ENCODE assay signal across 9 mouse cellular contexts in the genomic region with DNA sequence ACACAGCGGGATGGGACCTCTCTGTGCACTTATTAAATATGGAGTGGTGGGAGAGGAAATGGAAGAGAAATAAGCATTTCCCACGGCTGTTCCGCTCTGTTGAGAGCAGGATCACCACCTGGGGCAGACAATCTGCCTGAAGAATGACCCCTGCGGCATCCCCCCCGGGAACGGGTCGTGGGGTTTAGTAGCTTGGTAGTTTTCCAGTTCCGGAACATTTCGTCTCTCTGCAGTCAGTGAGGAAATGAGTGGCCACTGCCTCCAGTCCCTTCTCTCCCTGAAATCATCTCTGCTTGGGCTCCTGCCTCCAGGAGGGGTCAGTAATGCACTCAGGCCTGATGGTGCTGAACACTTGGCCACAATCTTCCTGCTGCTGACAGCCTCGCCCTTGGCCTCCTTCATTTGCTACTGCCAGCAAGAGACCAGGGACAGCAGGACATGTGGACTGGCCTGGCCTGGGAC. TPM values are rescaled to one million over a fixed set of nuclear protein-coding genes. Genes with fewer than 3 reads are reported as not detected.
DNase-seq lines count a peak whose midpoint lies in the region; ATAC-seq and TF ChIP-seq lines count a peak whose summit lies in the region.
"Had no signal": no experiment of that assay in that cellular context is flagged by ENCODE, and none has a peak within 500 bp of the region (broad histone marks: within the 10 kb centered on the region; RNA-seq: fewer than 3 reads in every experiment).

No protein-coding gene starts in this region.

- H3K4me1 ChIP-seq in hindbrain, postnatal 0 days (ENCODE audit: insufficient read depth, low read length), result 0 out of 2 replicates have a peak, but pooled peaks cover 1% of the 10 kb centered on the region
- peaks cover 13% of the 10 kb centered on the region for H3K4me1 ChIP-seq in hindbrain, embryonic 12.5 days
- peaks cover 12% of the 10 kb centered on the region for H3K4me1 ChIP-seq in forebrain, embryonic 15.5 days

- H3K27ac ChIP-seq in hindbrain, postnatal 0 days, result no peak overlapping the region
- no peak overlapping the region for H3K27ac ChIP-seq in hindbrain, embryonic 12.5 days
- H3K27ac ChIP-seq in forebrain, embryonic 15.5 days (replicated peaks), result no peak overlapping the region
- H3K27ac ChIP-seq: embryonic facial prominence, embryonic 15.5 days had no signal

- no peak overlapping the region for H3K9ac ChIP-seq in hindbrain, postnatal 0 days (replicated peaks; ENCODE audit: low read length)
- H3K9ac ChIP-seq in hindbrain, embryonic 12.5 days, result no peak overlapping the region
- no peak overlapping the region for H3K9ac ChIP-seq in forebrain, embryonic 15.5 days (replicated peaks)
- H3K9ac ChIP-seq: embryonic facial prominence, embryonic 15.5 days had no signal

- H3K9me3 ChIP-seq in hindbrain, postnatal 0 days (ENCODE audit: low read length), result no peaks in the 10 kb centered on the region
- no peaks in the 10 kb centered on the region for H3K9me3 ChIP-seq in hindbrain, embryonic 12.5 days (replicated peaks)
- H3K9me3 ChIP-seq in forebrain, embryonic 15.5 days, result no peaks in the 10 kb centered on the region
- H3K9me3 ChIP-seq: embryonic facial prominence, embryonic 15.5 days had no signal

- no peaks in the 10 kb centered on the region for H3K36me3 ChIP-seq in hindbrain, postnatal 0 days (ENCODE audit: insufficient read depth, low read length)
- H3K36me3 ChIP-seq in hindbrain, embryonic 12.5 days, result no peaks in the 10 kb centered on the region
- no peaks in the 10 kb centered on the region for H3K36me3 ChIP-seq in forebrain, embryonic 15.5 days
- H3K36me3 ChIP-seq: embryonic facial prominence, embryonic 15.5 days had no signal

- H3K4me2 ChIP-seq in hindbrain, postnatal 0 days (ENCODE audit: low read depth, low read length), result no peak overlapping the region
- no peak overlapping the region for H3K4me2 ChIP-seq in hindbrain, embryonic 12.5 days (replicated peaks)
- no peak overlapping the region for H3K4me2 ChIP-seq in forebrain, embryonic 15.5 days (replicated peaks)
- H3K4me2 ChIP-seq: embryonic facial prominence, embryonic 15.5 days had no signal

- CTCF ChIA-PET in Patski (lab: Charles Lee), result interaction anchor here (1.2 to 3.1 kb wide), 2 partner anchors 50 to 205 kb away, joined by 3 to 13 read pairs; no protein-coding TSS in a partner anchor

- 55% methylated on average over 10 of the region's 10 CpGs for WGBS in hindbrain, postnatal 0 days
- WGBS in hindbrain, embryonic 12.5 days, result 57% methylated on average over 10 of the region's 10 CpGs
- 56% methylated on average over 10 of the region's 10 CpGs for WGBS in forebrain, embryonic 15.5 days

- in situ Hi-C loops in Patski (cut with MboI; ENCODE audit: low pct_unique_long_range_greater_than_20kb), result loop anchor here (10.0 kb wide), 3 partner anchors 170 to 510 kb away; a partner anchor contains a TSS

- DNase-seq in hindbrain, postnatal 0 days (ENCODE audit: low spot score), result peak; percentile 33
- no peak for DNase-seq in Patski (ENCODE audit: low read depth, low spot score)
- peak; percentile 56 for DNase-seq in embryo, embryonic 10 days (ENCODE audit: low spot score)
- DNase-seq in kidney, postnatal 10 days, result peak; percentile 51
- DNase-seq in cerebellum, adult 18-20 months, result no peak
- no peak for DNase-seq in cerebellum, postnatal 4 days (ENCODE audit: low spot score in 2 of 2)

- no peak overlapping the region for H3K4me3 ChIP-seq in hindbrain, postnatal 0 days (ENCODE audit: low read length)
- H3K4me3 ChIP-seq in hindbrain, embryonic 12.5 days, result no peak overlapping the region
- H3K4me3 ChIP-seq in forebrain, embryonic 15.5 days, result no peak overlapping the region
- H3K4me3 ChIP-seq: embryonic facial prominence, embryonic 15.5 days had no signal

- POLR2A ChIA-PET in Patski (lab: Charles Lee), result interaction anchor here (0.6 kb wide), 2 partner anchors 11 to 501 kb away, joined by 3 read pairs; no protein-coding TSS in a partner anchor

- no peak for ATAC-seq in hindbrain, postnatal 0 days
- no peak for ATAC-seq in hindbrain, embryonic 12.5 days (ENCODE audit: low FRiP score)
- ATAC-seq in Patski, result peak; percentile 68
- no peak for ATAC-seq in forebrain, embryonic 15.5 days (replicated peaks)

- H3K27me3 ChIP-seq in hindbrain, postnatal 0 days (ENCODE audit: insufficient read depth, low read length), result peaks cover 1% of the 10 kb centered on the region; the same call in 1 of the 2 replicates
- H3K27me3 ChIP-seq in hindbrain, embryonic 12.5 days, result peaks cover 35% of the 10 kb centered on the region
- no peaks in the 10 kb centered on the region for H3K27me3 ChIP-seq in Patski
- H3K27me3 ChIP-seq in forebrain, embryonic 15.5 days, result peaks cover 6% of the 10 kb centered on the region

- peak; percentile 67 for TF ChIP-seq CTCF in hindbrain, postnatal 0 days (IDR thresholded peaks at IDR 0.05; ENCODE audit: low read depth)
- TF ChIP-seq CTCF in Patski (IDR thresholded peaks at IDR 0.05), result no peak

RNA-seq across cellular contexts. Expression of a gene that starts 4.9 kb away (rescaled TPM):
- 5.2 and 8.4 TPM in 2 replicates for total RNA-seq in hindbrain, postnatal 0 days (2014; rRNA removed)
- 2.2 and 2.7 TPM in 2 replicates for polyA plus RNA-seq in hindbrain, postnatal 0 days (2015; fragmentation: Nextera tagmentation; extraction: Ambion mirVana)
- polyA plus RNA-seq in hindbrain, embryonic 12.5 days (2016; fragmentation: Nextera tagmentation; extraction: Ambion mirVana), result 0.54 and 0.70 TPM in 2 replicates
- polyA plus RNA-seq in Patski (2021), result 2.3 TPM
- 0.55 and 0.62 TPM in 2 replicates for polyA plus RNA-seq in forebrain, embryonic 15.5 days (2015; fragmentation: Nextera tagmentation; extraction: Ambion mirVana)

RNA-seq across cellular contexts. Expression of a gene that starts 35.3 kb away (rescaled TPM):
- total RNA-seq in hindbrain, postnatal 0 days (2014; rRNA removed), result not detected in 2 replicates
- polyA plus RNA-seq in hindbrain, postnatal 0 days (2015; fragmentation: Nextera tagmentation; extraction: Ambion mirVana), result 0.16 TPM in 1 of 2 replicates, not detected in the other
- 0.61 and 1.7 TPM in 2 replicates for polyA plus RNA-seq in hindbrain, embryonic 12.5 days (2016; fragmentation: Nextera tagmentation; extraction: Ambion mirVana)
- polyA plus RNA-seq in Patski (2021), result not detected
- polyA plus RNA-seq in forebrain, embryonic 15.5 days (2015; fragmentation: Nextera tagmentation; extraction: Ambion mirVana), result not detected in 2 replicates

Comparison
In these comparisons a context has a peak if more than half of its experiments do, and no peak if none do; other contexts are left out.
1. DNase-seq: peak in hindbrain, postnatal 0 days (single experiment), embryo, embryonic 10 days (single experiment) and kidney, postnatal 10 days (single experiment); none in Patski (single experiment), cerebellum, adult 18-20 months (0 of 2) and cerebellum, postnatal 4 days (0 of 2).